Mouse (Mus musculus): ENCODE measurements around the gene Acvrl1.
A peak's percentile ranks its signal among the peaks of the same experiment; 100 is the strongest.

The Acvrl1 gene

DNA sequence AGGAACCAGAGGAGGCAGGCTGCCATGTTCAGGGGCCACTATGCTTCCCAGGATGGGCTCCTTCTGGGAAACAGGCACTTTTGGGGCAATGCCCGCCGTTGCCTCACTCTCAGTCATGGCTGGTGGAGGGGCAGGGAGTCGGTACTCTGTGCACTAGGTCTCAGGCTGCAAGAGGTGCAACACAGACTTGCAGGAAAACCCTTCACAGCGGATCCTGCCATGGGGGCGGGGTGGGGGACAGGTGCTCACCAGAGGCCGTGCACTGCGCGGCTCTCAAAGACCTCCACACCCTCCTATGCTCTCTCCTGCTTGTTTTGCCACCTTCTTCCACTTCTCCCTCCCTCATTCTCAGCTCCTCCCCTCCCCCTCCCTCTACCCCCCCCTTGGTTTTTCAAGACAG is 14.3 kb downstream of the Acvrl1 start:
- DNase-seq (ENCODE audit: low spot score in 2 of 2) = no peak

DNA sequence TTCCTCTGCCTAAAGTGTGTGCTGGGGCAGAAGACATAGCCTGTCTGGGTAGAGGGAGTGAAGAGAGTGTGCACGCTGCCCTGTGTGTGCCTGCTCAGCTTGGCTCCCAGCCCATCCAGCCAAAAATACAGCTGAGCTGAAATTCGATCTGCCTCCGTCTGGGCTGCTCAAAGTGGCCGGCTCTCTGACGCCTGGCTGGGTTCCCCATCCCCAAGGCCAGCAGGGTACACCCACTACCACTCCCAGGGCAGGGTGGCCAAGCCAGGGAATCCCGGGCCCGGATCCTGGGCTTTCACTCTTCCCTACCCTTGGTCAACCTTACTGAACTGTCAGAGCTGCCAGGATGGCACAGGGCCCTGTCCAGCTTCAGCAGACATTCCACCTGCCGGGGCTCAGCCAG is 15.2 kb downstream of the Acvrl1 start:
- peak in 1 of 2 experiments; percentile 39 for DNase-seq (ENCODE audit: low spot score in 2 of 2)

DNA sequence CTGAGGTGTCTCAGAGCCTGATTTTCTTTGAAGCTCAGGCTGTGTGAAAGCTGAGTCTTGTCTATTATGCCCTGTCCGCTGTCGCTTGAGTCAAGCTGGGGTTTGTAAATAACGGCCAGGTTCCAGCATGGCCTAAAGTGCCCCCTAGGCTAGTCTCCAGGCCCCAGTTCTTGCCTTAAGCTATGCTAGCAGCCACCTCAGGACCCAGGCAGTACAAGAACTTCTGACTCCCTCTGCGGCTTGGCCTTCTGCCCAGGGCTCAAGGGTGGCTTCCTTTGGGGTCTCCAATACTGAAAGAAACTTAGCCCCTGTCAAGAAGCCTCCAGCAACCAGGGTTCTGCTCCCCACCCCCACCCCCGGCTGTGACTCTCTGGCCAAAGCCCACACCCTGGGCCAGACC is 15.9 kb downstream of the Acvrl1 start:
- DNase-seq (ENCODE audit: low spot score in 2 of 2) = no peak

DNA sequence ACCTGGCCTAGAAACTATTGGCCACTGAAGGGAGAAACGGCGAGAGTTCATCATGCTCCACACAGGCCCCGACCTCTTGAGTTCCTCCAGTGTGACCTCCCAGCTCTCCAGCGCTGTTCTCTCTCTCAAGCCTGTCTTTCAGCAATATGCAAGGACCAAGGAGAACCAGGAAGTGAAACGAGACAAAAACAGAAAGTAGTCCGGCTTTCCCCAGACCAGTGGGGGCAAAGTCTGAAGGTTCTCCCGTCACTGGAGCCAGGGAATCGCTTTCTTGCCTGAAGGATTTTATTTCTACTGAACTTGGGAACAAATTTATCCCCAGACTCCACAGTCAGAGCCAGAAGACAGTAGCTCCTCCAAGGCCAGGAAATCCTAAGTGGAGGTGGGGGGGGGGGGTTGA is 16.5 kb downstream of the Acvrl1 start:
- no peak for DNase-seq (ENCODE audit: low spot score in 2 of 2)

DNA sequence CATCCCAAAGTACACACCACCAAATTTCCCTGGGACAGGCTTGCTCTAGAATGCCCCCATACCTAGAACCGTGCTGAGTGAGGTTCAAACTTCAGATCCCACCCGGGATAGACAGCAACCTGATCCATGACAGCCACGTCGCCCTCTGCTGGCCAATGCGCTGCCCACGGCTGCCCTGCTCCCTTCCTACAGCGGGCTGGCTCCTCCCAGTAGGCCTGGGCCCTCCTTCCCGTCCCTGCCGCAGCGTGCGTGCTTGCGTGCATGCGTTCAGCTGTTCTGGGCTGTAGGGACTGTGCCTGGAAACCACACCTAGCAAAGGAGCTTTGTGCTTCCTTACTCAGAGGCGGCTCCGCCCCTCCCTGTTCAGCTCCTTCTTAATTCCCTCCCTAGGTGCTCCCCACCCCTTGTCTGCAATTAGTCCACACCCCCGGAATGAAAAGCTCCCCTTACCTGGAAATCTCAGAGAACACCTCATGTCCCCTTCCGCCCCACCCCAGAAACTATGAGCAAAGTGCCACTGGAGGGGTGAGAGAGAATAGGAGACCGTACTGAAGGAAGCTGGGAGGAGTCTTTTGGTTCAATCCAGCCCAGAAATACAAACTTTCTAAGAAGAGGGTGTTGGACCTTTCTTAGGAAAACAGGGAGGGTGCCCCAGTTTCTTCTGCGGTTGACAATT is 17.2 kb downstream of the Acvrl1 start:
- peak; percentile 87 to 92 for DNase-seq (ENCODE audit: low spot score in 2 of 2)

DNA sequence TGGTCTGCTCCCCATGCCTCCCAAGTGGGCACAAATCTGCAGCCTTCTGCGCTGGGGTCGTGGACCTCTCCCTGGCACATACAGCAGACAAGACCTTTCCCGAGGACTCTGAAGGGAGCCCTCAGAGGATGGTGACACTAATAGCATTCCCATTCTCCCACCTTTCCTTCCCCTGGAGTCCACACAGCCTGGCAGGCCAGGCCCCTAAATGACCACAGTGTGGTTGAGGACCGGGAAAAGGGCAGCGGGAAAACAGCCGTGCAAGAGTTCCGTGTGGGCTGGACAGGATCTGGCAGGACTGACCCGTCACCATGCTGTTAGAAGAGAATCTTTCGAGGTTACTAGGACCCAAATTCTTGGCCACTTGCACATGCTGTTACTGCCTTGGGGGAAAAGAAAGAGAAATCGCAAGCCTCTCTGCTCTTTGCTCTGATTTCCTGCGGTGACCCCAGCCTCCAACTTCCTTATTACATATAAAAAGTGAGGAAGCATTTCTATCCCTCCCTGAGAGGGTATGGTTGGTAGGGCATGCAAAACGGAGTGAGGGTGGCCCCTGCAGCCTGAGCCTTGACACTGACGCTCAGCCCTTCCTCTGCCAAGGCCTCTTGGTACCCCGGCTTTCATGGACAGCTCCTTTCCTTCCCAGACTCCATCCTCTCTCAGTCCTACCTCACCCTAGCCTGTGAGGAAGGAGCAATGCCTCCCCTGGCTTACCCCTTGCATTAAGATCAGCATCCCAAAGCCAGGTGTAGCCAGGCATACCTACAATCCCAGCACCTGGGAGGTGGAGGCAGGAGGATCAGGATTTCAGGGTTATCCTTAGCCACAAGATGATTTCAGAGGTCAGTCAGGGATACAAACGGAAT is 18.0 kb downstream of the Acvrl1 start:
- no peak for DNase-seq (ENCODE audit: low spot score in 2 of 2)

DNA sequence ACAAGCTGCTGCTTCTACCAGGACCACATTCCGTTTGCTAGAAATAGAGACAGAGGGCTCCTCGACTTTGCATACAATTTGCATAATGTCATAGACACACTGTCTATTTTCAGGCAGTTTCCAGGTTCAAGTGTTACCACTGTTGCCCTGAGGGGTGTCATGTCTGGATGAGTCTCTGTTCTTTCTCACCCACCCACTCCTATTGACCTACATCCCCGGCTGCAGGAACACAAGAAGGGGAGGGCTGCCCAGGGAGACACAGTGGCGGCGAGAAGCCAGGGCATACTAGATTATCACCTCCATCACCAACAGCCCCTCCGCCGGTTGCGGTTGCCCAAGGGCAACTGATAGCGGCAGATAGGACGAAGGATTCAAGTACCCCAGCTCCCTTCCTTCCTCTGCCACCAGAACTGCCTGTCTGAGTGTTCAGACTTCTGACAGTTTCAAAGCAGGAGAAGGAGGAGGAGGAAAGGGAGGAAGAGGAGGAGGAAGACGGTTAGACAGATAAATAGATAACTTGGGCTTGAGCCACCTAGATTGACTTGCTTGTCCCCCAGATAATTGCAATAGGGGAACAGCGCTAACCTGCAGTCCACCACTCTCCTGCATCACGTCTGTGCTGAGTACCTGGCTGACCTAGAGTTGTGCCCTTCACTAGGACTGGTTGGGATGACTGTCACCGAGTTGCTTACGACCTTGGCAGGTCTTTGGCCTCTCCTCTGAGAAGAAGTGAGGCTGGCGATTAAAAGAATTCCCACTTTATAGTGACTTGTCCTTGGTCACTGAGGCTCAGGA is 19.0 kb downstream of the Acvrl1 start:
- no peak for DNase-seq (ENCODE audit: low spot score in 2 of 2)

DNA sequence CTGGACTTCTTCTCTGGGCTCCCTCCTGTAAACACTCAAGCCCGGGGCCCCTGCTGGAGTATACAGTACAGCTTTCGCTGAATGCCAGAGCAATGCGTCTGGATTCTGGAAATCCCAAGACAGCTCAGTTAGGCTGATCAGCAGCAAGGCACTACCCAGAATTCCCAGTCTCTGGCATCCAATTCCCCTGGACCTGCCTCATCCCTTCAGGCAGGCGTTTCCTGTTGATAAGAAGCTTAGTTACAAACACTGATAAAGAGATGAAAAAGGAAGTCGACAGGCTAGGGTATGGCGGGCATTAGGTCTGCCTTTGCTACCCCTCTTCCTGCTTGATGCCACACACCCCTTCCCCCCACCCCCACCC is 19.6 kb downstream of the Acvrl1 start:
- no peak for DNase-seq (ENCODE audit: low spot score in 2 of 2)

DNA sequence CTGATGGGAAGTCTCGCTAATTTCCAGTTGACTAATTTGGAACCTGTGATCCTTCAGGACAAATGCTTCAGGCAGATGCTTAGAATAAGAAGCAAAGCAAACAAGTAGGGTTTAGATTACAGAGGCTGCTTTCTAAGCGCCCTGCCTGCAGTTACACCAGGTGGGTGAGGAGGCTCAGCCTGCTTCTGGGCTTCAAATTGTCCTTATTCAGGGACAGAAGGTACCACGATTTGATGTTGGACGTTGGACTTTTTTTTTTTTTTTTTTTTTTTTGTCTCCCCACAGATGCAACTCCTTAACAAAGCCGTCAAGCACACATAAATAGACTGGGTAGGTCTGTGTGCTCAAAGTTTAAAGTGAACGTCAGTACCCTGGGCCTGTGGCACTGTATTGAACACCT is 20.3 kb downstream of the Acvrl1 start:
- no peak for DNase-seq (ENCODE audit: low spot score in 2 of 2)

DNA sequence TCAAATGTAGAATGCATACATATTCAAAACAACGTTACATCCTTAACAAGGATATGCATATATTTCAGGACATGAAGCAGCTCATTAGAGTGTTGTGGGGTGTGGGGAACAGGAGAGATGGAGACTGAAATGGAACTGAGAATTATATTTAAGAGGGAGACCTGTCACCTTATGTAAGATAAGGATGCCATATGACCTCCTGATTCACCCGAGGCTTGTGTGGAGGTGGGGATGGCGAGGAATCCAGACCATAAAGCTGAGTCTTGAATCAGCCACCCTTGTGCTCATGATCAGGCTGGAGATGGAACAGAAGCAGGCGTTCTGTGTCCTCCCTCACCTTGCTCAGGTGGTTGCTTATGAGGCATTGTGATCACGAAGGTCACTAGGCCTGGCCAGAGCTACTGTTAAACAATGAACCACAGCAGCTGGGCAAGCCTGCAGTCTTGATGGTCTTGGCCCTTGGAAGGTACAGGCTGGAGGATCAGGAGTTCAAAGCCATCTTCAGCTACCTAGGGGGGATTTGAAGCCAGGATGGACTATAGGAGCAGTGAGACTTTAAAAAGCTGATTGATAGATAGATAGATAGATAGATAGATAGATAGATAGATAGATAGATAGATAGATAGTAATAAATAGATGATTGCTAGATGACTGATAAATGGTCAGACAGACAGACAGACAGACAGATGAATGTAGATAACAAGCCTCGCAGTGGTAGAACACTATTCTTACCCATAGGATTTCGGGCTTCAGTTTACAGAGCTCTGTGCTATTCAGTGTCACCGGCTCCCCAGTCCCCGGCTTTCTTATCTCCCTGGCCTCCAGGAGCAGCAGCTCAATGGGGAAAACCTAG is 23.3 kb downstream of the Acvrl1 start:
- no peak for DNase-seq (ENCODE audit: low spot score in 2 of 2)

DNA sequence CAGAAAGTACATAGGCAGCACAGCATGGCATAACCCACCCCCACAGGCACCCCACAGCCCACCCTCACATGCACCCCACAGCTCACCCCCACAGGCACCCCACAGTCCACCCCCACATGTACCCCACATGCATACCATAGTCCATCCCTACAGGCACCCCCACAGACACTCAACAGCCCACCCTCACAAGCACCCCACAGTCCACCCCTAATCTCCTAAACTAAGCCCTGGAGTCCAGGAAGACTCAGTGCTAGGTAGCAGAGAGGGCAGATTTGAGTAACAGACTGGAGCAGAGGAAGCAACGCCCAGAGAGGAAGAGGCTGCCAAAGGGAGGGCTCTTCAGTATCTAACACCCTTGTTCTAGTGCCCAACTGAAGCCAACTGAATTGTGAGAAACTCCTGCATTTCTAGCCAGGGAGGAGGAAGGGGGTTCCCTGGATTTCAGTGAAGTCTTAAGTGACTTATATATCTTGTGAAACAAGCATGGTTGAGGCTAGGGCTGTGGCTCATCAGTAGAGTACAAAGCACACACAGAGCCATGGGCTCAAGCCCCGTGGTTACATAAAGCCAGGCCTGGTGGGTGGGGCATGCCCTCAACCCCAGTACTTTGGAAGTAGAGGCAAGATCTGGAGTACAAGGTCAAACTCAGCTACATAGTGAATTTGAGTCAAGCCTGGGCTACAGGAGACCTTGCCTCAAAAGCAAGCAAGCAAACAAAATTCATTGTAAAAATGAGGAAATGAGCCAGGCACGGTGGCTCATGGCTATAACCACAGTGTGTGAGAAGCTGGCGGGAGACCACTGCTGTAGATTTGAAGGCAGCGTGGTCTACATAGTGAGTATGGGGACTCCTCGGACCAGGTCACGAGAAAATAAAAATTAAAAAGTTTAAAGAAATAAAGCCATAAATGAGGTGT is 26.6 kb downstream of the Acvrl1 start:
- DNase-seq (ENCODE audit: low spot score in 2 of 2) = no peak

DNA sequence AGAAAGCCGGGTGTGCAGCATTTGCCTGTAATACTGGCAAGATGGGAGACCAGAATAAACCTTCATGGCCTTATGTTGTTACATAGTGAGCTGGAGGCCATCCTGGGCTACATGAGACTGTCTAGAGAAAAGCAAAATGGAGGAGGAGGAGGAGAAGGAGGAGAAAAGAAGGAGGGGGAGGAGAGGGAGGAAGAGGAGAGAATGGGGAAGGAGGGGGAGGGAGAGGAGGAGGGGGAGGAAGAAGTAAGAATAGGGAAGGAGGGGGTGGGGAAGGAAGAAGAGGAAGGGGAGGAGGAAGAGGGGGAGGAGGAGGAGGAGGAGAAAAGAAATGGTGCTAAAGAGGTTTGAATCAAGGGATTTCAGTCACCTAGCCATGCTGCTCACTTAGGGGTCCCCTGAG is 31.8 kb downstream of the Acvrl1 start:
- DNase-seq (ENCODE audit: low spot score in 2 of 2) = no peak

DNA sequence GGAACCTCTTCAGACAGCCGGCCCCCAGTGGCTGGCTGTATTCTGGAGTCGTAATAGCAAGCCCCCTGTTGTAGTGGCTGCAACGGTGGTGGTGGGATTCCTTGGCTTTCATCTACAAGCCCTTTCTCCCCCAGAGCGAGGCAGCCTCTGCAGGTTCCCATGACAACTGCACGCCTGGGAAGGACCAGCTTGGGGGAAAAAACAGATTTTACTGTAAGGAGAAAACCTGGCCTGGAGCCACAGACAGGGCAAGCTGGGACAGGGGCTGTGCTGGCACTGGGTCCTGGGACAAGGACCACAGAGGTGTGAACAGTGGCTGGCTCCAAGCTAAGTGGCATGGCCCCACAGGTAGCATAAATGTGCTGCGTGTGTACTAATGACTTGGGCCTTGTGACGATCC is 32.3 kb downstream of the Acvrl1 start:
- peak; percentile 63 to 69 for DNase-seq (ENCODE audit: low spot score in 2 of 2)

DNA sequence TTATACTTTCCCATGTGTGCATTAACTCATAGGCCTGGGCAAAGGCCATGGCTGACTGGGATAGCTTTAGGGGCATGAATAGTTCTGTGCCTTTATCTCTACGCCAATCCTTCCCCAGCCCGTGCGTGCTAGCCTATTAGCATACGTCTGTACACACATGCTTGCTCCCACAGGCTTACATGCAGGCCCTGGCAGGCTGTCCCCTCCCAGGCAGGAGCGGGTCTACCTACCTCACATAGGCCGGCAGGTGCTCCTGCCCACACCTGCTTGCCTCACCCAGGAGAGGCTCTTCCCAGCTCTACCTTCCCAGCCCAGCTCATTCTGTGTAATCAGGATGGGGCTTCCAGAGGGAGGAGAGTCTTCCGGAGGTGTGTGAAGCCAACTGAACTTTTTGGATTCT is 33.2 kb downstream of the Acvrl1 start:
- no peak for DNase-seq (ENCODE audit: low spot score in 2 of 2)

DNA sequence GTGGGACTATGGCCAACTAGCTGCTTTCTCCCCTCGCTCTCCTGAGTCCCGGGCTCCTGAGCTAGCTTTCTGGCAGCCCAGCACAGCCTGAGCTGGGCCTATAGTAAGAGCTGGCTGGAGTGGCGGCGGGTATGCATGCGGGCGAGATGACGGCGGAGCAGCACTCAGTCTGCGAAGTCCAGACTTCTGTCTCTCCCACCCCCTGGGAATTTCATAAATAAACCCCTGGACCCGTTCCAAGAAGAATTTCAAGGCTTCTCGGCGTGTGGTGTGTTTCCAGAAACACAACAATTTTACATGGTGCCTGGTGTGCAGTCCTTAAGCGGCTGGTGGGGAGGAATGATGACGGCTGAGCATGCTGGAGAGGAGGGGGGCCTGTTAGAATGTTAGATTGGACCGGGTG is 34.7 kb downstream of the Acvrl1 start:
- peak; percentile 41 to 52 for DNase-seq (ENCODE audit: low spot score in 2 of 2)

DNA sequence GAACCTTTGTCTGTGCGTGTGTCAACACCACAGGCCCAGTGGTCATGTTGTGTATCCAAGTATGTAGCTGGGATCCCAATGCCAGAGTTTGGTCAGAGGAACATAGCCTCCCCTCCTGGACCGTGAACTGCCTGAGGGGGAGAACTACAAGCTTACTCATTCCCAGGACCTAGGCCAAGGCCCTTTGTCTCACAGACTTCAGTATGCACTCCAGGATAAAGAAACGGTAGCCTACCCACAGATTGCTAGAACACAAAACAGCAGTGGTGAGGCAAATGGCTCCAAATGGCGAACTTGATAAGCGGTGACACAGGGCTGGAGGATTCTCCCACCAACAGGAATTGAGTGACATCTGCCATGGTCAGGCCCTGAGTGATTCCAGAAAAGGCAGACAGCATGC is 35.5 kb downstream of the Acvrl1 start:
- DNase-seq (ENCODE audit: low spot score in 2 of 2) = no peak

DNA sequence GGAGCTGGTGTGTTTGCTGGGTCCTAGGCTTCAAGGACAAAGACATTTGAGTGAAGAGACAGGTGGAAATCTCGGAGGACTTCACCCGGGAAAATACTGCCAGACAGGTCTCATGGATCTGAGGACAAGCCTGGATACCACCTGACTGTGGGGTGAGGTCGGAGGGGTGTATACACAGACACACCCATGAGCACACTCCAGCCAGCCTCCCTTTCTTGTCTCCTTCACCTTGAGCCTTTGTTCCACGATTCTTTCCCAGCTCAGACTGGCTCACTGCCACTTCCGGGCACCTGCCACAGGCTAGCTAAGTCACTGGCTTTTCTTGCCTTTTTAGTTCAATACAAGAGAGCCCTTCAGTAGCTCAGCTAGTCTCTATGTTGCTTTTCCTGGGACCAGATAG is 36.0 kb downstream of the Acvrl1 start:
- no peak for DNase-seq (ENCODE audit: low spot score in 2 of 2)

DNA sequence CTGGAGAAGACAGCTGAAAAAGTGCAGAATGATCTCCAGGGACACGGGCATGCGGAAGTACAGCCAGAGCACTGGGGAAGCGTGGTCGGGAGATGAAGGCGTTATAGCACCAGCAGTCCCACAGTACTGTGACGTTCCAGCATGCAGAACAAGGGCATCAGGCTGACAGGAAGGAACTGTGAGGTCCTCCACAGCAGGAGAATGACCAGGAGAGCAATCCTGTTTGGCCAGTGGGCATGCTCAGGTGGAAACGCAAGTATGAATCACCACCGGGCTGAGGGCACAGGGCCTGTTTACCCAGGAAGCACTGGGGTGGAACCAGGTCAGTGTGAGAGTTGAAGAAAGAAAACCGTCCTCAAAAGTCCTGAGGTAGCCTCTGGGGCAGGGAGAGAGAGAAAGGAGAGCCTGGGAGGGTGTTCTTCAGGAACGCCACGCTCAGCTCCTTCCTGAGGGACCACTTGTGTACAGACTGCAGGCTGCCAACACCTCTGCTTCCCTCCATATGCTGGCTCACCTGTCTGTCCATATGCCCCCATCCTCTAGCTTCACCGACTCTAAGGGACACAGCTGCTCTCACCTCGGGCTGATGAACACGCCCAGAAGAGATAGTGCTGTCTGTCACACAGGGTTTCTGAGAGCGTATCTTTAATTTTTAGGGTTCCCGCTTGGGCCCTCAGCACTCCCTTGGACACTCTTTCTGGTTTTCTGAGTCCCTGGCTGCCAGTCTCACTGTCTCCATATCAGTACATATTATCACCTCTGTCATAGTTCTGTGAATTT is 37.5 kb downstream of the Acvrl1 start:
- no peak for DNase-seq (ENCODE audit: low spot score in 2 of 2)

DNA sequence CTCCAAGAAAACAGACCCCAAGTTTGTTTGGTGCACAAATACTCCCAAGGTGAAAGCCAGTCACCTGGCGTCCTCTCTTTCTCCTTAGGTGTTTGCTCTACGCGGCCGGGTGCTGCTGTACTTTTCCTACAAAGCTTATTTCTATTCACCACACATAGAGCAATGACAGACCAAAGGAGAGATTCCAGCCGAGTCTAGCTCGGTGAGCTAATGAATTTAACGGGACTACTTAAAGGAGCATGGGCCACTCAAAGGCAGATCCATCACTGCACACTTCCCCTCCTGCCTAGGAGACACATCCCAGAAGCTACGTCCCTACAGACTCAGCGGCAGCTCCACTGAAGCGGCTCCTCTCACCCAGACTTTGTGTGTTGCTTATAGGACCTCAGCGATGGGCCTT is 39.2 kb downstream of the Acvrl1 start:
- DNase-seq (ENCODE audit: low spot score in 2 of 2) = no peak

DNA sequence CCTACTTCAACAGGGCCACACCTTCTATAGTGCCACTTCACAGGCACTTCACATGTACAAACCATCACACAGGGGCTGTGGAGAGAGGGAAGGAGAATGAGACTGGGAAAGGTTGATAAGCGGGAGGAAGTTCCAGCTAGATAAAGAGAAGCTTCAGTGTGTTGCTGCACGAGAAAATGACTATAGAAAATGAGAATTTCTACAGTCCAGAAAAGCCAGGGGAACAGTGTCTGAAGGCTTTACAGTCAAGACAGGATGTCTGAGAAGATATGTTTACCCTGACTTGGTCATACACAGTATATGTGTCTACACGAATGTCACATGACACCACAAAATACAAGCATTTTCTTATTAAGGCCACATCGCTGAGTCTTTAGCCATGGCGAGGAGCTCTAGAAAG is 41.6 kb downstream of the Acvrl1 start:
- no peak for DNase-seq (ENCODE audit: low spot score in 2 of 2)

Data from frontal cortex, postnatal 10 days (tissue).